Mouse (Mus musculus) forebrain, embryonic 14.5 days (tissue): ENCODE measurements around the gene Cables2. TPM values are rescaled to one million over a fixed set of nuclear protein-coding genes. Genes with fewer than 3 reads are reported as not detected.

Experiments
- ATAC-seq: fragments of 200-750 bp; cut with Nextera tagmentation; 2 replicates; pipeline ENCODE4 v1.8.0; 2017; ENCODE audit warnings: mild to moderate bottlenecking, moderate library complexity
- DNase-seq: peaks from one replicate; pipeline ENCODE4 v3.0.0-alpha.2; 2015; ENCODE audit warnings: low spot score
- H3K27ac ChIP-seq: fragments of 300-500 bp; sonication (generic); 2 replicates; pipeline ENCODE4 v1.5.1; 2014; ENCODE audit warnings: low read depth, mild to moderate bottlenecking, control low read depth, low read length, moderate library complexity
- H3K27me3 ChIP-seq: fragments of 300-500 bp; sonication (generic); replicated peaks from 2 replicates; pipeline ENCODE4 v1.6.1; 2014; ENCODE audit warnings: low read length, control low read depth, mixed read lengths; ENCODE audit not compliant: control insufficient read depth, insufficient read depth
- H3K36me3 ChIP-seq: fragments of 300-500 bp; sonication (generic); 2 replicates; pipeline ENCODE4 v1.6.1; 2014; ENCODE audit warnings: low read length, control low read depth; ENCODE audit not compliant: control insufficient read depth, insufficient read depth
- H3K4me1 ChIP-seq: fragments of 300-500 bp; sonication (generic); 2 replicates; pipeline ENCODE4 v1.6.1; 2014; ENCODE audit warnings: antibody characterized with exemption, low read length, control low read depth; ENCODE audit not compliant: control insufficient read depth, insufficient read depth
- H3K4me2 ChIP-seq: fragments of 300-500 bp; sonication (generic); 2 replicates; pipeline ENCODE4 v1.6.1; 2014; ENCODE audit warnings: mild to moderate bottlenecking, control low read depth, low read length
- H3K4me3 ChIP-seq: fragments of 300-500 bp; sonication (generic); 2 replicates; pipeline ENCODE4 v1.5.1; 2014; ENCODE audit warnings: low read depth, low read length, control low read depth
- H3K9ac ChIP-seq: fragments of 300-500 bp; sonication (generic); 2 replicates; pipeline ENCODE4 v1.6.1; 2014; ENCODE audit warnings: mild to moderate bottlenecking, low read length, control low read depth, moderate library complexity
- H3K9me3 ChIP-seq: fragments of 300-500 bp; sonication (generic); replicated peaks from 2 replicates; pipeline ENCODE4 v1.6.1; 2016; ENCODE audit warnings: low read length, control low read depth, mixed read lengths; ENCODE audit not compliant: control insufficient read depth
- WGBS: fragments of 180-500 bp; shearing (Covaris S2); extraction: QIAGEN DNeasy Blood & Tissue Kit; methylation state at CpG from one replicate; pipeline ENCODE4 v1.1.7; 2014; 5-methylcytosine and 5-hydroxymethylcytosine counted together
- polyA plus RNA-seq: library from polyadenylated mRNA; unstranded; fragments of >200 nt; fragmentation: Nextera tagmentation; extraction: Ambion mirVana; gene quantifications from 2 replicates; pipeline ENCODE4 v1.2.1, GENCODE M21; 2014

The Cables2 gene
- polyA plus RNA-seq, 1 experiment from 2014 or later = 14.5 TPM

DNA sequence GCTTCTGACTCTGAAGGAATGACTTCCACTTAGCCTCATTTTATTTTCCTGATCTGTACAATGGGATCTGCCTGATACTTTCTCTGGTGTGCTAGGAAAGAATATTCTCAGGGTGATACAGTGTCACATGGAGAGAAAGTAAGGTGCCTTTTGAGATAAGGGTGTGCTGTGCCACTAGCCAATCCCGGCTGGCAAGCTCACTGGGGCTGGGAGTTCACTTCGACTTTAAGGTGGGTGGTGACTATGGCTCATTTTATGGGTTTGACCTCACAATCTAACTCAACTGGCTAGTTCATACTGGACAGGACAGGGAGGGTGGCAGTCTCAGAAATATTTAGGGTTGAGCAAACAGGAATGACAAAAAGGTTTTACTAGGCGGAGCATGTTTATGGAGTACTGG, 36.4 kb downstream of the Cables2 start:
- no peaks in the 10 kb centered on the region for H3K9me3 ChIP-seq
- DNase-seq (no peak), ATAC-seq (no peak)
- WGBS = 90% methylated on average over 3 of the region's 3 CpGs
- no peak overlapping the region for H3K9ac ChIP-seq
- no peaks in the 10 kb centered on the region for H3K36me3 ChIP-seq
- H3K4me3 ChIP-seq = no peak overlapping the region
- no peak overlapping the region for H3K4me2 ChIP-seq
- H3K27ac ChIP-seq = no peak overlapping the region
- H3K4me1 ChIP-seq = no peaks in the 10 kb centered on the region
- H3K27me3 ChIP-seq = no peaks in the 10 kb centered on the region

DNA sequence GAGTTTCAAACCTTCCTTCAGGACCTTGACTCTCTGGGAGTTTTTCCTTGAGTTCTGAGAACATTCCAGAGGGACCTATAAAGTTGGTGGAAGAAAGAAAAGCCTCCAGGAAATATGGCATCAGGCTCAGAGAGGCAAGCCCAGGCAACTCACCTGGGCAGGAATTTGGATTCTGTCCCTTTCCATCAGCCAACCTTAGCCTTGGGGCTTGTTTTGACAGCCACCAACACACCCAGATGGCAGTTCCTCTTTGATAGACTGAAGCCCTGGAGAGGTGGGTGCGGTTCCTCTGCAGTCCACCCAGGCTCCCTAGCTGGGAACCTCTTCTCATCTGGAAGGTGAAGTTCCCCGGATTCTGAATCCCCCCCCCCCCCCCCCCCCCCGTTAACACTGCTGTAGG, 36.8 kb downstream of the Cables2 start:
- DNase-seq (no peak), ATAC-seq (no peak)
- H3K4me2 ChIP-seq = no peak overlapping the region
- H3K9me3 ChIP-seq = no peaks in the 10 kb centered on the region
- WGBS = 57% methylated on average over 3 of the region's 3 CpGs
- no peaks in the 10 kb centered on the region for H3K27me3 ChIP-seq
- no peaks in the 10 kb centered on the region for H3K36me3 ChIP-seq
- no peak overlapping the region for H3K27ac ChIP-seq
- no peaks in the 10 kb centered on the region for H3K4me1 ChIP-seq
- H3K9ac ChIP-seq = no peak overlapping the region
- H3K4me3 ChIP-seq = no peak overlapping the region

DNA sequence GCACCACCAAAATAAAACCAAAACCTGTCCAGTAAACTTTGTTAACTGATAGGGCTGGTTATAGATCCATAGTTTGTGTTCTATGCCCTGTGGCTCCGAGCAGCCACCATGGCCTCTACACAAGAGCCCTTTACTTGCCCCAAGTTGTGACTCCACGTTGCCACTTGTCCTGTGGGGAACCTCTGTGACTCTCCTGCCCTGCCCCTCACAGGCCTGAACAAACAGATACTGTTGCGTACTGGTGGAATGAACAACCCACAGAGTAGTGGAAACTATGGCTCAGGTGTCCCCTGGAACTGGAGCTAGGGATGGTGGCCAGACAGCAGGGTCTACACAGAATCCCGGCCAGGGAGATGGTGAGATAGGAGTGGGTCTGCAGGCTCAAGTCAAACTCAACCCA, 37.5 kb downstream of the Cables2 start:
- DNase-seq (no peak), ATAC-seq (no peak)
- no peaks in the 10 kb centered on the region for H3K4me1 ChIP-seq
- no peak overlapping the region for H3K4me3 ChIP-seq
- no peaks in the 10 kb centered on the region for H3K27me3 ChIP-seq
- H3K27ac ChIP-seq = no peak overlapping the region
- no peaks in the 10 kb centered on the region for H3K9me3 ChIP-seq
- WGBS = 91% methylated on average over 4 of the region's 4 CpGs
- H3K4me2 ChIP-seq = no peak overlapping the region
- H3K36me3 ChIP-seq = no peaks in the 10 kb centered on the region
- no peak overlapping the region for H3K9ac ChIP-seq

DNA sequence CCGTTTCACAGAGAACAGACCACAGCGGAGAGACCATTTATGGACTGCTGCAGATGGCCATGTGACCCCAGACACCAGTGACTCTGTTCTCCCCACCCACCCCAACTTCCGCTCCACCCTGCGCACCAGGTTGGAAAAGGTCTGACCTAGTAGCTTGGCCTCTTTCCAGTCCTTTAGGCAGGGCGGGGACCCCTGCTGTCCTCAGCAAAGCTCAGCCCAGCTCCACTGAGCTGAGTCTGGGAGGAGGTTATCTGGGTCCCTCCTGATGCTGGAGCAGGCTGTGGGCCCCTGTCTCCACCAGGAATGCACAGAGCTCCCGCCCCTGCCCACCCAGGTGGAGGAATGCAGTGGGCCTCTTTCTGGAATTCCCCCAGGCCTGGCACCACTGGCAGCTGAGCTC, 38.3 kb downstream of the Cables2 start:
- Histone ChIP-seq H3K9ac (no peak overlapping the region), H3K9me3 (no peaks in the 10 kb centered on the region), H3K27me3 (no peaks in the 10 kb centered on the region), H3K27ac (no peak overlapping the region; the same call in 1 of the 2 replicates), H3K4me1 (no peaks in the 10 kb centered on the region), H3K4me2 (no peak overlapping the region), H3K4me3 (no peak overlapping the region), H3K36me3 (no peaks in the 10 kb centered on the region)
- ATAC-seq = no peak
- 53% methylated on average over 6 of the region's 6 CpGs for WGBS
- DNase-seq = no peak

DNA sequence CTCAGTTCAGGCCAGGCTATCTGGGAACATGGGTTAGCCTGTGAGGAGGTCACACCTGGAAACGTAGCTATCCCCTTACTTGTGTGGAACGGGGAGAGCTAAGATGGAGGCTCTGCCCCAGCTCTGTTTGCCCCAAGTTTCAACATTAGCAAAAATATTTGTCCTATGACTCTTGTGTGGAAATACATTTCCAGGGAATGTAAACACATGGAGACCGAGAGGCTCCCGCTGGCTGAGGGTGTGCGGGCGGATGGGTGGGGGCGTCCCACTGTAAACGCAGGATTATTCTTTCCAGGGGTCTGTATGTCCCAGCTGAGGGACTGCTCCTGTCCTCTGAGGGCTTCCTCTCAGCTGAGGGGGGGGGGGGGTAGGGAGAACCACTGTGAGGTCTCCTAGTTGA, 38.9 kb downstream of the Cables2 start:
- DNase-seq (no peak), ATAC-seq (no peak)
- Histone ChIP-seq H3K4me3 (no peak overlapping the region), H3K4me1 (no peaks in the 10 kb centered on the region), H3K9ac (no peak overlapping the region), H3K27ac (no peak overlapping the region), H3K27me3 (no peaks in the 10 kb centered on the region), H3K9me3 (no peaks in the 10 kb centered on the region), H3K4me2 (no peak overlapping the region), H3K36me3 (no peaks in the 10 kb centered on the region)
- WGBS = 96% methylated on average over 8 of the region's 8 CpGs

DNA sequence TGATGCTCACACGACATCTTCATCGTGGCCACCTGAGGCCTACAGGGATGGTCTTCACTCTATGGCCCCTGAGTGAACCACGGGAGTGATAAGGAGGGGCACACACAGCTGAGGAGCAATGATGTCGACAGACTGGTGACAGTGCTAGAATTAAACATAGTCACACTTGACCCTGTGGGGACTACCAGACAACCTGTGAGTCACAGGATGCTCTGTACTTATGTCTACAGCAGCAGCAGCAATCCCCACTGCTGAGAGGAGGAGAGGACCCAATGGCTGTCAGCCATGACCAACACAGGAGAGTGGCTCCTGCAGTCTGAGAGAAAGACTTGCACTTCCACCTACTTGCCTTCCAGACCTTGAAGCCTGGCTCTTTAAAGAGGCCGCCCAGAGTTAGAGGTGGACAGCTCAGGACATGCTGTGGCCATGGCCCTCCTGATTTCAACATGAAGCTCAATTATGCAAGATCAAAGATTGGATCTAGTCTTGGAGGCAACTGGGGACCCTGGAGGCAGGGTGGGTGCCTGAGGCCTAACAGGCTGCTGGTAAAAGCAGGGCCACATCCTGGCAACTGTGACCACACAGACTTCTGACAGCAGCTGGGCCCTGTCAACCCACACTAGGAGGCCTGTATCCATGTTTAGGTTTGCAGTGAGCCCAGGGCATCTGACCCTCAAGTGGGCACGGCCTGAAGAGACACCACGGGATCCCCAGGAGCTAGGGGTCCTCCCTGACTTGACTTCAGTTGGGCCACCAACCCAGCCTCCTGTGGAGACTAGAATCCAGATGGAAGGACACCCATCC, 40.0 kb downstream of the Cables2 start:
- H3K36me3 ChIP-seq = no peaks in the 10 kb centered on the region
- WGBS = 82% methylated on average over 7 of the region's 7 CpGs

DNA sequence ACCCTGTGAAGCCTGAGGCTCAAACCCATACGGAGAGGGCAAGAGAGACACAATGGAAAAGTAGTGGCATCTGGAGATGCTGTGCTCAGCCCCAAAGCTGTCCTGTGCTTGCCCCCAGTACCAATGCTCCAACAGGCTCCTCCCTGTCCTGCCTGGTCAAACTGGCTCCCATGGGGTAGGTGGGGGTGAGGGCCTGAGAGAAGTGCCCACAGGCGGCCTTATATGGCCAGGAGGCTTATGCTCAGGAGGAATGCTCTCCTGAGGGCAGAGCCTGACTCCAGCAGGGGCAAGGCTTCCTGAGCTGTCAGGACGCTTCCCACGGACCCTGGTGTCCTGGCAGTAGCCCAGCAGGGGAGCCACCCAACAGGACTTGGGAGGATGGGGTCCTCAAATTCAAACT, 42.8 kb downstream of the Cables2 start:
- Histone ChIP-seq H3K4me1 (peaks cover 10% of the 10 kb centered on the region), H3K36me3 (no peaks in the 10 kb centered on the region), H3K9ac (no peak overlapping the region), H3K9me3 (no peaks in the 10 kb centered on the region), H3K27ac (no peak overlapping the region; the same call in 1 of the 2 replicates), H3K27me3 (peaks cover 1% of the 10 kb centered on the region; the same call in 1 of the 2 replicates), H3K4me3 (no peak overlapping the region), H3K4me2 (no peak overlapping the region)
- ATAC-seq (no peak), DNase-seq (no peak)
- 52% methylated on average over 4 of the region's 4 CpGs for WGBS

More for the DNA sequence above, 40.0 kb downstream of the Cables2 start:
- no peak overlapping the region for H3K4me3 ChIP-seq
- DNase-seq = no peak
- H3K9ac ChIP-seq = no peak overlapping the region
- no peak overlapping the region for H3K4me2 ChIP-seq
- H3K27ac ChIP-seq = no peak overlapping the region
- no peaks in the 10 kb centered on the region for H3K27me3 ChIP-seq
- H3K9me3 ChIP-seq = no peaks in the 10 kb centered on the region
- ATAC-seq = no peak
- no peaks in the 10 kb centered on the region for H3K4me1 ChIP-seq

DNA sequence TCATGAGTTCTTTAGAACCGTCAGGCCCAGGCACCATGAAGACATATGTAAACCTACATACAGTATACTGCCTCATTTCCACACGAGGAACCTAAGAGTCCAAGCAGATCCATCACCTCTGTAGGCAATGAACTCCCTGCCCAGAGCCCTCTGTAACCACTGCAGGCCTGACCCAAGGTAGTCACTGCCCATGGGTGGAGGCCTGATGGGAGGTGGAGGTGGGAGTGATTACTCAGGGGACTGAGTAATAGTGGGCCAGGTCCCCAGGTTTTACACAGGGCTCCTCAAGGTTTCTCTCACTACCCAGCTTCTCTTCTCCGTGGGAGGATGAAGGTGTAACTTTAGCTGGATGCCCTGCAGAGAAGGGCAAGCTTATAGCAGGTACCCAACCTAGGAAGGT, 44.2 kb downstream of the Cables2 start:
- no peak overlapping the region for H3K27ac ChIP-seq
- no peaks in the 10 kb centered on the region for H3K36me3 ChIP-seq
- H3K9ac ChIP-seq = no peak overlapping the region
- H3K4me1 ChIP-seq = peaks cover 15% of the 10 kb centered on the region
- peaks cover 10% of the 10 kb centered on the region for H3K27me3 ChIP-seq
- 75% methylated on average over 3 of the region's 3 CpGs for whole genome bisulfite sequencing
- ATAC-seq (no peak), DNase-seq (no peak)
- no peak overlapping the region for H3K4me2 ChIP-seq
- H3K9me3 ChIP-seq = no peaks in the 10 kb centered on the region
- no peak overlapping the region for H3K4me3 ChIP-seq

DNA sequence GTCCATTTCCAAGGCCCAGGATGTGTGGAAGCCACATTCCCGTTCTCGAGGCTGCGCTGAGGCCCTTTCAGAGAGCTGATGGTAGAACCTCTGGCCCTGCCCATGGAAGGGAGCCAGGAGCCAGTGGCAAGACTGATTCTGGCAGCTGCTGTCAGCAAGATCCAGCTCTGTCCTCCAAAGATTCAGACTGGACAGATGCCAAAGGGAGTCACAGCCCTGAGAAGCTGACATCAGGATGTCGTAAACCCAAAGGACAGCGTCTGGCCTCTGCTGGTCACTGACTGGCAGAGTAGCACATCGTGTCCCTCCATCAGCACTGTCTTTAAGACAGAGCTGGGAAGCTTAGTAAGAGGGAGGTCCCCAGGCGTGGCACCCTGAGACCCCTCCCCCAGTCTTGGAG, 44.7 kb downstream of the Cables2 start:
- WGBS = 72% methylated on average over 7 of the region's 7 CpGs
- Histone ChIP-seq H3K36me3 (no peaks in the 10 kb centered on the region), H3K9me3 (no peaks in the 10 kb centered on the region), H3K9ac (no peak overlapping the region), H3K4me1 (peaks cover 15% of the 10 kb centered on the region), H3K27me3 (peaks cover 10% of the 10 kb centered on the region), H3K4me3 (no peak overlapping the region), H3K4me2 (no peak overlapping the region), H3K27ac (no peak overlapping the region)
- ATAC-seq (no peak), DNase-seq (no peak)
